Mouse (Mus musculus) MEL (cell line): Measurements from ENCODE around the gene Shb. TPM values are rescaled to one million over a fixed set of nuclear protein-coding genes. Genes with fewer than 3 reads are reported as not detected.

Experiments used
- DNase-seq: peaks from one replicate; pipeline ENCODE4 v3.0.0; 2011; ENCODE audit warnings: low read depth, low spot score
- H3K27ac ChIP-seq: 2 replicates; pipeline ENCODE4 v1.5.1; 2012; ENCODE audit warnings: low read depth, mild to moderate bottlenecking, control low read depth, low read length, moderate library complexity; ENCODE audit not compliant: control insufficient read depth
- H3K27me3 ChIP-seq, 2 experiments: fragments of 150-350 bp in 1 of 2; sonication (generic) in 1 of 2; 2 replicates each; pipeline ENCODE4 v1.6.1; 2012; ENCODE audit warnings: low read length in 2 of 2, mild to moderate bottlenecking in 2 of 2, improper control_type of control experiment in 1 of 2, moderate library complexity in 1 of 2; ENCODE audit not compliant: insufficient read depth in 2 of 2, control insufficient read depth in 1 of 2
- H3K36me3 ChIP-seq, 2 experiments: 2 replicates each; pipeline ENCODE4 v1.6.1; 2012 to 2014; ENCODE audit warnings: low read length in 2 of 2, improper control_type of control experiment in 1 of 2, inconsistent platforms in 1 of 2, mild to moderate bottlenecking in 1 of 2; ENCODE audit not compliant: insufficient read depth in 2 of 2, control insufficient read depth in 1 of 2
- H3K4me1 ChIP-seq, 2 experiments: fragments of 150-350 bp in 1 of 2; sonication (generic) in 1 of 2; 2 replicates each; pipeline ENCODE4 v1.6.1; 2012; ENCODE audit warnings: low read length in 2 of 2, improper control_type of control experiment in 1 of 2, mild to moderate bottlenecking in 1 of 2; ENCODE audit not compliant: insufficient read depth in 2 of 2, control insufficient read depth in 1 of 2
- H3K4me3 ChIP-seq, 2 experiments: fragments of 150-350 bp in 1 of 2; sonication (generic) in 1 of 2; 2 replicates each; pipeline ENCODE4 v1.5.1; 2012; ENCODE audit warnings: low read depth in 2 of 2, low read length in 2 of 2, mild to moderate bottlenecking in 2 of 2, moderate library complexity in 2 of 2, control low read depth in 1 of 2, improper control_type of control experiment in 1 of 2; ENCODE audit not compliant: control insufficient read depth in 1 of 2, insufficient read depth in 1 of 2
- H3K79me2 ChIP-seq: 2 replicates; pipeline ENCODE4 v1.6.1; 2012; ENCODE audit warnings: mild to moderate bottlenecking, low read length, moderate library complexity; ENCODE audit not compliant: control insufficient read depth, poor library complexity, insufficient read depth
- H3K9ac ChIP-seq: 2 replicates; pipeline ENCODE4 v1.6.1; 2012; ENCODE audit warnings: low read depth, mild to moderate bottlenecking, control low read depth, low read length, moderate library complexity; ENCODE audit not compliant: control insufficient read depth, poor library complexity, severe bottlenecking
- H3K9me3 ChIP-seq: fragments of 150-350 bp; sonication (generic); replicated peaks from 2 replicates; pipeline ENCODE4 v1.6.1; 2012; ENCODE audit warnings: mild to moderate bottlenecking, low read length, improper control_type of control experiment, moderate library complexity; ENCODE audit not compliant: insufficient read depth
- CHD2 ChIP-seq: IDR thresholded peaks from 2 replicates; pipeline ENCODE4 v1.6.1; 2011; ENCODE audit warnings: low read length, improper control_type of control experiment
- CTCF ChIP-seq, 3 experiments: IDR thresholded peaks in 2 of 3; conservative IDR thresholded peaks in 1 of 3; 2 replicates each; pipeline ENCODE4 v1.5.1; 2011 to 2012; ENCODE audit warnings: low read length in 3 of 3, low read depth in 2 of 3, mild to moderate bottlenecking in 2 of 3, improper control_type of control experiment in 1 of 3, inconsistent platforms in 1 of 3, mixed read lengths in 1 of 3, moderate library complexity in 1 of 3; ENCODE audit not compliant: control insufficient read depth in 1 of 3, insufficient read depth in 1 of 3, poor library complexity in 1 of 3, severe bottlenecking in 1 of 3
- E2F4 ChIP-seq: IDR thresholded peaks from 2 replicates; pipeline ENCODE4 v1.6.1; 2011; ENCODE audit warnings: low read depth, low read length, improper control_type of control experiment, borderline replicate concordance
- EP300 ChIP-seq, 2 experiments: IDR thresholded peaks; 2 replicates each; pipeline ENCODE4 v1.6.1; 2011; ENCODE audit warnings: improper control_type of control experiment in 2 of 2, low read length in 2 of 2, low read depth in 1 of 2, mild to moderate bottlenecking in 1 of 2
- ETS1 ChIP-seq: IDR thresholded peaks from 2 replicates; pipeline ENCODE4 v1.6.1; 2012; ENCODE audit warnings: low read depth, mild to moderate bottlenecking, inconsistent platforms, low read length, improper control_type of control experiment, moderate library complexity
- GABPA ChIP-seq: IDR thresholded peaks from 2 replicates; pipeline ENCODE4 v1.6.1; 2012; ENCODE audit warnings: low read depth, mild to moderate bottlenecking, inconsistent platforms, low read length, improper control_type of control experiment, moderate library complexity
- MAFK ChIP-seq: IDR thresholded peaks from 2 replicates; pipeline ENCODE4 v1.6.1; 2011; ENCODE audit warnings: low read depth, mild to moderate bottlenecking, low read length, improper control_type of control experiment, borderline replicate concordance
- MAX ChIP-seq: IDR thresholded peaks from 2 replicates; pipeline ENCODE4 v1.6.1; 2011; ENCODE audit warnings: low read length, improper control_type of control experiment
- MAZ ChIP-seq: IDR thresholded peaks from 2 replicates; pipeline ENCODE4 v1.6.1; 2012; ENCODE audit warnings: low read depth, mild to moderate bottlenecking, inconsistent platforms, low read length, improper control_type of control experiment
- MYC ChIP-seq: IDR thresholded peaks from 2 replicates; pipeline ENCODE4 v1.6.1; 2011; ENCODE audit warnings: low read depth, mild to moderate bottlenecking, low read length, improper control_type of control experiment, moderate library complexity
- NELFE ChIP-seq: IDR thresholded peaks from 2 replicates; pipeline ENCODE4 v1.6.1; 2011; ENCODE audit warnings: low read depth, low read length, improper control_type of control experiment
- NRF1 ChIP-seq: IDR thresholded peaks from 2 replicates; pipeline ENCODE4 v1.6.1; 2014; ENCODE audit warnings: low read depth, mild to moderate bottlenecking, inconsistent platforms, low read length, improper control_type of control experiment, moderate library complexity; ENCODE audit not compliant: poor library complexity, insufficient read depth, severe bottlenecking
- POLR2AphosphoS2 ChIP-seq: IDR thresholded peaks from 2 replicates; pipeline ENCODE4 v1.6.1; 2011; ENCODE audit warnings: low read length, improper control_type of control experiment
- RAD21 ChIP-seq: IDR thresholded peaks from 2 replicates; pipeline ENCODE4 v1.6.1; 2011; ENCODE audit warnings: mild to moderate bottlenecking, low read depth, low read length, improper control_type of control experiment
- RCOR1 ChIP-seq: IDR thresholded peaks from 2 replicates; pipeline ENCODE4 v1.6.1; 2012; ENCODE audit warnings: low read depth, mild to moderate bottlenecking, inconsistent platforms, low read length, improper control_type of control experiment
- TAL1 ChIP-seq: IDR thresholded peaks from 2 replicates; pipeline ENCODE4 v1.6.1; 2012; ENCODE audit warnings: mild to moderate bottlenecking, inconsistent platforms, low read length, moderate library complexity, mixed read lengths
- ZNF384 ChIP-seq: IDR thresholded peaks from 2 replicates; pipeline ENCODE4 v1.6.1; 2012; ENCODE audit warnings: low read depth, mild to moderate bottlenecking, inconsistent platforms, low read length, improper control_type of control experiment
- polyA plus RNA-seq, 2 experiments: library from polyadenylated mRNA; stranded (reverse) in 1 of 2; unstranded in 1 of 2; fragments of >175 nt in 1 of 2; fragments of >200 nt in 1 of 2; gene quantifications; 2 replicates each; pipeline versions ENCODE4 v1.2.1 to v1.2.4; 2012; ENCODE audit warnings: low replicate concordance in 2 of 2, low read depth in 1 of 2; ENCODE audit not compliant: insufficient read length in 2 of 2, insufficient read depth in 1 of 2, missing spikeins in 1 of 2
- total RNA-seq: library from RNA; depleted of rRNA; stranded (reverse); fragments of 300-350 nt; gene quantifications from 2 replicates; pipeline ENCODE4 v1.2.3, GENCODE M21; 2012

Gene Shb
- total and polyA plus RNA-seq, 3 experiments = 5.2 to 13.9 TPM; not detected in 1

- H3K4me1 ChIP-seq = no peaks in the 10 kb centered on the region
- H3K36me3 ChIP-seq = no peaks in the 10 kb centered on the region; a peak in 1 of 4 replicates
- no peak overlapping the region for H3K4me3 ChIP-seq
- H3K79me2 ChIP-seq = no peaks in the 10 kb centered on the region
- H3K27ac ChIP-seq = no peak overlapping the region
- H3K27me3 ChIP-seq = no peaks in the 10 kb centered on the region
- no peak overlapping the region for H3K9ac ChIP-seq
- TF ChIP-seq EP300 (IDR thresholded peaks at IDR 0.05; ENCODE audit: low read depth in 1 of 2, low read length in 2 of 2) = no peak
- TF ChIP-seq GABPA = no peak
- no peak for TF ChIP-seq E2F4
- no peak for TF ChIP-seq ETS1
- no peak for TF ChIP-seq NRF1
- no peak for TF ChIP-seq CTCF (IDR thresholded peaks at IDR 0.05 in 2 of 3, conservative IDR thresholded peaks at IDR 0.05 in 1 of 3; ENCODE audit: control insufficient read depth in 1 of 3, insufficient read depth in 1 of 3, low read depth in 2 of 3, low read length in 3 of 3, poor library complexity in 1 of 3, severe bottlenecking in 1 of 3)
- no peak for TF ChIP-seq ZNF384
- no peak for TF ChIP-seq RAD21
- TF ChIP-seq TAL1 = no peak
- no peak for TF ChIP-seq MAZ
- DNase-seq = no peak
- H3K9me3 ChIP-seq = no peaks in the 10 kb centered on the region
These were observed 65.0 kb downstream of the Shb start for GRCm38 (mm10) chr4:45467115-45467912.

GRCm38 (mm10) chr4:45464941-45465340 is 67.3 kb downstream of the Shb start:
- Histone ChIP-seq H3K27me3 (no peaks in the 10 kb centered on the region), H3K4me3 (no peak overlapping the region), H3K27ac (no peak overlapping the region), H3K36me3 (no peaks in the 10 kb centered on the region; a peak in 1 of 4 replicates), H3K79me2 (no peaks in the 10 kb centered on the region), H3K9me3 (no peaks in the 10 kb centered on the region), H3K4me1 (no peaks in the 10 kb centered on the region), H3K9ac (no peak overlapping the region)
- no peak for DNase-seq
- TF ChIP-seq RCOR1 (no peak), MYC (no peak), POLR2AphosphoS2 (no peak), MAFK (no peak), CHD2 (no peak), NELFE (no peak), MAX (no peak)
